Mouse (Mus musculus) liver, adult 2 months (tissue): ENCODE measurements around the gene Mad2l2.

Source experiments
- CTCF ChIP-seq: fragments of 200-500 bp; IDR thresholded peaks from 2 replicates; pipeline ENCODE4 v1.5.1; 2011; ENCODE audit warnings: low read depth, low read length, control low read depth
- POLR2A ChIP-seq: fragments of 200-500 bp; IDR thresholded peaks from 2 replicates; pipeline ENCODE4 v1.6.1; 2011; ENCODE audit warnings: low read length, control low read depth; ENCODE audit not compliant: insufficient read depth; ENCODE audit errors: extremely low read depth

DNA sequence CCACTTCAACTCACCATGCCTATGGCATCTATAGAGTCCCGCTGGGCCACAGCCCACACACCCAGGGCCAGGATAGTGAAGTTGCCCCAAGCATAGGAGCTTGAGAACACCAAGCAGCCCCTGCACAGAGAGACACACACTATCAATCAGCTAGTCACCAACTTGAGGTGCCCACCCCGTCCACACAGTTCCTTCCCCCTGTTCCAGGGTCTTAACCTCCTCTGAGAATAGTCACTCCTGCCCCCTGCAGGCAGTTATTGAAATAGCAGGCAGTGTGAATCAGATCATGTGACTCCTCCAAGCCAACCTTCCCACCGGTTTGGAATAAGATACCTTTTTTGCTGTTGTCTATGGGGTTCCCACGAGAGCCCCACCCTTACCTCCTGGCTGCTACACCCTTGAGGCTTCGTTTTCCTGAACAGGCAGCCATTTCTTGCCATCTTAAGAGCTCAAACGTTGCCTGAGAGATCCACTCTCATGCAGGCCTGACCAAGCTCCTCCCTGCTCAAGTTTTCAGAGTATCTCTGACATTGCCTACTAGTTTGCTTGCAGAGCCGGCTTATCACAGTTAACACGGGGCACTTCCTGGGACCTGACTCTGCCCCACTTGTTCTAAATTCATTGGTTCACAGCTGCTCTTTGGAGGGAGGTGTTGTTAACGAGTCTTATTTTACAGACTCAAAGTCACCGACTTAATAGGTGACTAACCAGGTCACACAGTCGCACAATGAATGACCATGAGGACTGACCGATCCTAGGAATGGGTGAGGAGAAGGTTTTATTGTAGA, 47.7 kb upstream of the Mad2l2 start:
- peak; percentile 43 for TF ChIP-seq CTCF
- TF ChIP-seq POLR2A, result no peak
